Mouse (Mus musculus) C2C12 (cell line): ENCODE data around the gene Pbx4. TPM values are rescaled to one million over a fixed set of nuclear protein-coding genes. Genes with fewer than 3 reads are reported as not detected.

Experiments used
- H3K27me3 ChIP-seq: one replicate; pipeline ENCODE4 v1.6.1; 2011; ENCODE audit not compliant: control insufficient read depth, insufficient read depth, insufficient read length
- H3K36me3 ChIP-seq: one replicate; pipeline ENCODE4 v1.6.1; 2011; ENCODE audit not compliant: control insufficient read depth, insufficient read depth
- H3K4me3 ChIP-seq: one replicate; pipeline ENCODE4 v1.5.1; 2011; ENCODE audit warnings: mild to moderate bottlenecking, control low read depth; ENCODE audit not compliant: poor library complexity, insufficient read depth, severe bottlenecking
- H3K79me2 ChIP-seq: one replicate; pipeline ENCODE4 v1.6.1; 2011; ENCODE audit not compliant: control insufficient read depth, insufficient read depth
- H3K79me3 ChIP-seq: one replicate; pipeline ENCODE4 v1.6.1; 2011; ENCODE audit warnings: low read depth, control low read depth
- H3ac ChIP-seq: one replicate; pipeline ENCODE3; 2011; ENCODE audit warnings: low read depth; ENCODE audit not compliant: control insufficient read depth, insufficient read length
- CEBPB ChIP-seq: IDR thresholded peaks from one replicate; pipeline ENCODE4 v1.6.1; 2011; ENCODE audit warnings: low read depth, mild to moderate bottlenecking, control low read depth, moderate library complexity
- CTCF ChIP-seq: IDR thresholded peaks from one replicate; pipeline ENCODE4 v1.5.1; 2011; ENCODE audit not compliant: control insufficient read depth, insufficient read depth, insufficient read length
- FOSL1 ChIP-seq: IDR thresholded peaks from one replicate; pipeline ENCODE4 v1.8.0; 2011; ENCODE audit warnings: mild to moderate bottlenecking, low read length; ENCODE audit not compliant: poor library complexity, insufficient read depth, severe bottlenecking
- MAX ChIP-seq: IDR thresholded peaks from one replicate; pipeline ENCODE4 v1.6.1; 2011; ENCODE audit warnings: mild to moderate bottlenecking, control low read depth
- MYOD1 ChIP-seq: IDR thresholded peaks from one replicate; pipeline ENCODE4 v1.6.1; 2011; ENCODE audit warnings: low read depth; ENCODE audit not compliant: control insufficient read depth, insufficient read length
- MYOG ChIP-seq: IDR thresholded peaks from one replicate; pipeline ENCODE4 v1.6.1; 2011; ENCODE audit not compliant: control insufficient read depth, insufficient read length; ENCODE audit errors: extremely low read depth
- USF1 ChIP-seq: IDR thresholded peaks from one replicate; pipeline ENCODE4 v1.6.1; 2011; ENCODE audit warnings: low read depth, mild to moderate bottlenecking, control low read depth, moderate library complexity
- polyA plus RNA-seq: library from polyadenylated mRNA; unstranded; fragments of >200 nt; fragmentation: generic; extraction: Trizol; gene quantifications from one replicate; pipeline ENCODE4 v1.2.1, GENCODE M21; 2012; ENCODE audit warnings: missing spikeins

Gene Pbx4
- polyA plus RNA-seq, 1 experiment, result 1.6 TPM

GRCm38 (mm10) chr8:69890813-69891241, 58.5 kb downstream of the Pbx4 start:
- Histone ChIP-seq H3ac (no peak overlapping the region), H3K79me2 (peaks cover 3% of the 10 kb centered on the region), H3K36me3 (peaks cover 13% of the 10 kb centered on the region), H3K27me3 (peaks cover 11% of the 10 kb centered on the region), H3K79me3 (no peaks in the 10 kb centered on the region), H3K4me3 (no peak overlapping the region)
- TF ChIP-seq MYOG, result no peak
- TF ChIP-seq MYOD1, result no peak
- peak; percentile 16 for TF ChIP-seq CTCF

GRCm38 (mm10) chr8:69893863-69894262, 61.6 kb downstream of the Pbx4 start:
- H3ac ChIP-seq, result no peak overlapping the region
- H3K4me3 ChIP-seq, result no peak overlapping the region
- H3K27me3 ChIP-seq, result no peaks in the 10 kb centered on the region
- H3K79me2 ChIP-seq, result peaks cover 33% of the 10 kb centered on the region
- peaks cover 16% of the 10 kb centered on the region for H3K36me3 ChIP-seq
- TF ChIP-seq FOSL1, result no peak
- no peak for TF ChIP-seq MYOD1
- no peak for TF ChIP-seq MAX
- TF ChIP-seq USF1, result no peak
- TF ChIP-seq MYOG, result no peak
- TF ChIP-seq CEBPB, result no peak
- TF ChIP-seq CTCF, result no peak
- peaks cover 17% of the 10 kb centered on the region for H3K79me3 ChIP-seq

- TF ChIP-seq FOSL1, result no peak
- no peak for TF ChIP-seq MAX
- TF ChIP-seq MYOD1, result no peak
- TF ChIP-seq CEBPB, result no peak
- no peak for TF ChIP-seq USF1
- no peak for TF ChIP-seq MYOG
- no peak for TF ChIP-seq CTCF
- Histone ChIP-seq H3K27me3 (no peaks in the 10 kb centered on the region), H3K4me3 (no peak overlapping the region), H3K79me2 (peaks cover 44% of the 10 kb centered on the region), H3K36me3 (peaks cover 16% of the 10 kb centered on the region), H3K79me3 (peaks cover 22% of the 10 kb centered on the region), H3ac (no peak overlapping the region)
Measured at GRCm38 (mm10) chr8:69894836-69895332, 62.6 kb downstream of the Pbx4 start.

- Histone ChIP-seq H3K36me3 (peaks cover 16% of the 10 kb centered on the region), H3K27me3 (no peaks in the 10 kb centered on the region), H3K4me3 (no peak overlapping the region), H3ac (no peak overlapping the region), H3K79me2 (peaks cover 54% of the 10 kb centered on the region), H3K79me3 (peaks cover 28% of the 10 kb centered on the region)
- TF ChIP-seq FOSL1, result no peak
- no peak for TF ChIP-seq CEBPB
- TF ChIP-seq CTCF, result no peak
- TF ChIP-seq MYOD1, result no peak
- no peak for TF ChIP-seq USF1
- no peak for TF ChIP-seq MAX
- TF ChIP-seq MYOG, result no peak
Measured at GRCm38 (mm10) chr8:69895772-69896451, 63.6 kb downstream of the Pbx4 start.

GRCm38 (mm10) chr8:69897857-69898256, 65.6 kb downstream of the Pbx4 start:
- Histone ChIP-seq H3ac (no peak overlapping the region), H3K27me3 (no peaks in the 10 kb centered on the region), H3K36me3 (peaks cover 16% of the 10 kb centered on the region), H3K79me3 (peaks cover 31% of the 10 kb centered on the region), H3K4me3 (no peak overlapping the region), H3K79me2 (peaks cover 59% of the 10 kb centered on the region)
- TF ChIP-seq FOSL1, result no peak

- Histone ChIP-seq H3K4me3 (no peak overlapping the region), H3ac (no peak overlapping the region), H3K79me3 (peaks cover 31% of the 10 kb centered on the region), H3K27me3 (no peaks in the 10 kb centered on the region), H3K79me2 (peaks cover 59% of the 10 kb centered on the region), H3K36me3 (peaks cover 7% of the 10 kb centered on the region)
- no peak for TF ChIP-seq CEBPB
- no peak for TF ChIP-seq FOSL1
- no peak for TF ChIP-seq MYOD1
- TF ChIP-seq MAX, result no peak
Measured at GRCm38 (mm10) chr8:69899876-69900275, 67.6 kb downstream of the Pbx4 start.
